Mouse (Mus musculus) forebrain, embryonic 10.5 days (tissue): ENCODE results near the gene Dctpp1. TPM values are rescaled to one million over a fixed set of nuclear protein-coding genes. Genes with fewer than 3 reads are reported as not detected.

Source experiments
- DNase-seq: peaks from one replicate; pipeline ENCODE4 v3.0.0-alpha.2; 2017; ENCODE audit warnings: low spot score; ENCODE audit errors: extremely low spot score
- H3K27ac ChIP-seq: fragments of 300-500 bp; sonication (generic); 2 replicates; pipeline ENCODE4 v1.5.1; 2016; ENCODE audit warnings: mild to moderate bottlenecking
- H3K27me3 ChIP-seq: fragments of 300-500 bp; sonication (generic); 2 replicates; pipeline ENCODE4 v1.6.1; 2016; ENCODE audit warnings: mild to moderate bottlenecking; ENCODE audit not compliant: poor library complexity, severe bottlenecking
- H3K36me3 ChIP-seq: fragments of 300-500 bp; sonication (generic); replicated peaks from 2 replicates; pipeline ENCODE4 v1.6.1; 2016; ENCODE audit warnings: mild to moderate bottlenecking, moderate library complexity
- H3K4me1 ChIP-seq: fragments of 300-500 bp; sonication (generic); 2 replicates; pipeline ENCODE4 v1.6.1; 2016
- H3K4me3 ChIP-seq: fragments of 300-500 bp; sonication (generic); 2 replicates; pipeline ENCODE4 v1.5.1; 2016; ENCODE audit warnings: mild to moderate bottlenecking, moderate library complexity
- H3K9me3 ChIP-seq: fragments of 300-500 bp; sonication (generic); 2 replicates; pipeline ENCODE4 v1.6.1; 2016; ENCODE audit warnings: mild to moderate bottlenecking, moderate library complexity
- WGBS: fragments of 180-500 bp; shearing (Covaris S2); methylation state at CpG from one replicate; pipeline ENCODE4 v1.1.7; 2016; 5-methylcytosine and 5-hydroxymethylcytosine counted together
- polyA plus RNA-seq: library from polyadenylated mRNA; unstranded; fragments of >200 nt; fragmentation: Nextera tagmentation; extraction: Ambion mirVana; gene quantifications from 2 replicates; pipeline ENCODE4 v1.2.1, GENCODE M21; 2016

The Dctpp1 gene
- polyA plus RNA-seq, 1 experiment from 2014 or later = 383 TPM

DNA sequence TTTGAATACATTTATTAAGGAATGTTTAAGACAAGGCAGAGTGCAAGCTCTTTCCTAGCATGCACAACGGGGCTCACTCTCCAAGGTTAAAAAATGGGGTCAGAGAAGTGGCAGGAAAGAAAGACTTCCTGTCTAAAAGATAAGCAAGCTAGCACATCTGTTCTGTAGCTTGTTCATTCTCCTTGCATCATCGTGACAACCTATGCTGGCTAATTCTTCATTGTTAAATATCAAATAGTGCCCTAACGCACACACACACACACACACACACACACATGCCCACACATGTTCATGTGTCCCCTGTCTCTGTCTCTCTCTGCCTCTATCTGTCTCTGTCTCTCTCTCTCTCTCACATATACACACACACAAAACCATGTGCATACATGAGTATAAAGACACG is 20.6 kb upstream of the Dctpp1 start:
- 81% methylated on average over 4 of the region's 4 CpGs for WGBS
- peaks cover under 1% of the 10 kb centered on the region; the same call in 1 of the 2 replicates for H3K9me3 ChIP-seq
- no peak for DNase-seq

DNA sequence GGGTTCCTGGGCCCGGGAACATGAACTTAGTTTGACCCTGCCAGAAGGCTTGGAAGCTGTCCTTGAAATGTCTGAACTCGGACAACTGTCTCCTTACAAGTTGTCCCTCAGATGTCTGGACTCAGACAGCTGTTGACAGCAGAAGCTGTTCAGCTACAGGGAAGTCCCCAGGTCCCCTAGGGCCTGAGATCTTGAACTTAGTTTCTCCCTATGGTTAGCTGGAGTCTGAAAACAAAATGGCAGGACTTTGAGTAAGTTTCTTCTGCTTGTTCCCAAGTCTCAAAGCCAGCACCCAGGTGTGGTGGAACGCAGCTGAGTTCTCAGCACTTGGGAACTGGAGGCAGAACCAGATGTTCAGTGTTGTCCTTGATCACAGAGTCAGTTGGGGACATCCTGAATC is 19.6 kb upstream of the Dctpp1 start:
- Histone ChIP-seq H3K27me3 (no peaks in the 10 kb centered on the region), H3K9me3 (no peaks in the 10 kb centered on the region), H3K27ac (no peak overlapping the region), H3K36me3 (no peaks in the 10 kb centered on the region), H3K4me1 (peaks cover 7% of the 10 kb centered on the region; the same call in 1 of the 2 replicates), H3K4me3 (no peak overlapping the region)
- WGBS = 83% methylated on average over 3 of the region's 3 CpGs
- no peak for DNase-seq

More for the DNA sequence above, 20.6 kb upstream of the Dctpp1 start:
- Histone ChIP-seq H3K27me3 (no peaks in the 10 kb centered on the region), H3K4me3 (no peak overlapping the region), H3K36me3 (no peaks in the 10 kb centered on the region), H3K4me1 (peaks cover 7% of the 10 kb centered on the region; the same call in 1 of the 2 replicates), H3K27ac (no peak overlapping the region)

DNA sequence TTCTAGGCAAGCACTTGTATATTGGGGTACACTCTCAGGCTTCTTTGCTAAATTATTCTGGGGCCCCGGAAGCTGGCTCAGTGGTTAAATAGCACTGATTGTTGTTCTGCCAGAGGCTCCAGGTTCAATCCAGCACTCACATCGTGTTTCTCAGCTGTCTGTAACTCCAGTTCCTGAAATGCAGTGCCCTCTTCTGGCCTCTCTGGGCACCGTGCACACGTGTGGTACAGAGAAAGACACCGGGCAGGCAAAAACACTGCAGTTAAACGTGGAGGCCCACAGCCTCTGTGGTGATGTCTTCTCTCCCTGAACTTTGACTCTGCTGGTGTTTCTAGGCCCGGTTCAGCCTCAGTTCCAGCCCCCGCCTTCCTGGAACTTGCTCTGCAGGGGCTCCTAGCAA is 17.8 kb upstream of the Dctpp1 start:
- H3K9me3 ChIP-seq = no peaks in the 10 kb centered on the region
- DNase-seq = peak; percentile 49

DNA sequence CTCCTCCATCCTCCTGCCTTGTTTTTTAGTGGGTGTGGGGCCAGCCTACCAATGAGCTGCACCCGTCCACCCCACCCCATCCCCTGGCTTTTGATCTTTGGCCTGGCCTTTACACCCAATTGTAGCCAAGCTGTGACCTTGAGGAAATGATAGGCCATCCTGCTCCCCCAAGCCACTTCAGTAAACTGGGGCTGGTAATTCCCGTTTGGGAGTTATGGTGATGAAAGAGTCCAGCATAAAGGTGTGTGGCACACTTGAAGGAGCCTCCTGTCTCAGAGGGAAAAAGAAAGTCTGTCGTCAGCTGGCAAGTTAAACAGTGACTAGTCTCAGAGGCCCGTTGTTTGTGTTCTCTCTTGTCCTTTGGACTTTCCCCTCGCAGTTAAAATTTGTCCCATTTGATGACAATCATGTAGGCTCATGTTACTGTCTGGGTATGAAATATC is 16.0 kb upstream of the Dctpp1 start:
- Histone ChIP-seq H3K27me3 (no peaks in the 10 kb centered on the region), H3K4me3 (no peak overlapping the region), H3K36me3 (peaks cover 15% of the 10 kb centered on the region), H3K9me3 (peaks cover 7% of the 10 kb centered on the region; the same call in 1 of the 2 replicates), H3K4me1 (peaks cover 27% of the 10 kb centered on the region), H3K27ac (no peak overlapping the region)
- 79% methylated on average over 5 of the region's 5 CpGs for WGBS
- no peak for DNase-seq

More for the DNA sequence above, 17.8 kb upstream of the Dctpp1 start:
- no peak overlapping the region for H3K4me3 ChIP-seq
- 28% methylated on average over 8 of the region's 8 CpGs for WGBS
- H3K27ac ChIP-seq = peak overlapping the region; percentile 58
- peaks cover 15% of the 10 kb centered on the region for H3K4me1 ChIP-seq
- no peaks in the 10 kb centered on the region for H3K36me3 ChIP-seq
- no peaks in the 10 kb centered on the region for H3K27me3 ChIP-seq

DNA sequence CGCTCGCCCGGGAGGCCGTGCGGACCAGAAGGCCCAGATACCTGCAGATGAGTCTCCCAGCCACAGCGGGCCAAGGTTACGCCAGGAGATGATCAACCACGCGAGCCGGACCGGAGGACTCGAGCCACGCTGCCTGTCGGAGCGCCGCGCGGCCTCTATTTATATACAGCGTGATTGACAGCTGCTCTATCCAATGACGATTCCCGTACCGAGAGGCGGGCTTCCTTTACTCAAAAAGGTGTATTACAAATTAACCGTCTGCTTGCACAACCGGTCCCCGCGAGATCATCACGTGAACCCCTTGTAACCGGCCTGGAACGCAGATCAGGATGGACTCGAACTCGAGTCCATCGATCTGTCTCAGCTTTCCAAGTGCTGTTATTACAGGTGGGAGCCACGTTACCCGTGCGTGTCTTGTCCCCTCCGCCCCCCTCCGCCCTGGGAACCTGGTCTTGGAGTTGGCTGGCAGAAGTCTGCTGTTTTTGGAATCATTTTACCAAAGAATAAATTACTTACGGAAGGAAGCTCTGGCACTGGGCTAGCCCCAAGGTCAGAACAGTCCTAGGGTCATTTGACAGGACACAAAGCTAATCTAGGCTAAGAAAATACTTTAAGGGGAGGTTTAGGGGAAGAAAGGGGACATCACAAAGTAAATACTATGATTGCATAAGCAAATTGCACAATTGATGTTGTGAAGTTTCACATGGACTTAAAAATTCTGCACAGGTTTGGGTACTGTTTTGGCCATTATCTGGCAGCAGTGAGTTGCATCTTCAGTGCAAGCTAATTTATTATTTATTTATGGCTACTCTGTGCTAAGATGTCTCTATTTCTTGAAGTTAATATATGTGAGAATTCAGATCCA is 13.6 kb upstream of the Dctpp1 start, which contains the start of gene Sephs2:
Sephs2 (minus strand) TSS at position 131 of the 865 bp plus-strand sequence.
- peak within 1 kb of the TSS; percentile 94 for H3K4me3 ChIP-seq
- peaks cover 27% of the 10 kb centered on the region for H3K4me1 ChIP-seq
- peaks cover 7% of the 10 kb centered on the region; the same call in 1 of the 2 replicates for H3K9me3 ChIP-seq
- no peaks in the 10 kb centered on the region for H3K27me3 ChIP-seq
- H3K36me3 ChIP-seq = peaks cover 39% of the 10 kb centered on the region
- 4% methylated on average over 39 of the region's 39 CpGs for WGBS
- DNase-seq = peak; percentile 92
- H3K27ac ChIP-seq = peak within 1 kb of the TSS; percentile 96

DNA sequence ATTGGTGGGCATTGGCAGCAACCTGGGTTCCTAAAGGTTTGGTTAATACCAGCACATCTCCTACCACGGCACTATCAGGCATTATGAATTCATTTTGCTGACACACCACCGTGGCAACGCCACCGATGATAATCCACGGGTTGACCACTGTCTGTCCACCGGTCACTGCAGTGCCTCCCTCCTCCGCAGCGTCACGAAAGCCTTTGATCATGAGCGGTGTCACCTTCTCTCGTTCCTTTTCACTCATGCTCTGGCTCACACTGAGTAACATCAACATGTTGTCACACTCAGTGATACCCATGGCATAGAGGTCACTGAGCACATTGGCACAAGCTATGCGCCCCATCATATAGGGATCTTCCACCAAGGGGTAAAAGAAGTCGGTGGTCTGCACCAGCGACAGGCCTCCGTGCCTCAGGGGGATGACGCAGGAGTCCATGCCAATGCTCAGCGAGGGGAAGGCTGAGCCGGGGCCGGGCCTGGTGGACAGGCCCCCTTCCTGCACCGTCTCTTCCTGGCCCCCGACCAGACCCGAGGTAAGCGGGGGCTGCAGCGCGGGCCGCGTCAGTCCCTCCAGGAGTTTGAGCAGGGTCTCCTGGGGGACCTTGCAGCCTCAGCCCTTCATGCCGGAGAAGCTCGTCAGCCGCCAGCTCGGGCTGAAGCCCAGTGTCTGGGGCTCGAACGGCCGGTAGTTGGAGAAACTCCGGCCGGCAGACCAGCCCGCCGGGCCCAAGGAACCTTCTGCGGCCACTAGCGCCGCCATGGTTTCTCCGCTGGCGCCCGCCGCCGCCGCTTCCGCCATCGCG is 12.8 kb upstream of the Dctpp1 start:
- Histone ChIP-seq H3K27ac (peak overlapping the region; percentile 96), H3K4me1 (peaks cover 22% of the 10 kb centered on the region), H3K9me3 (peaks cover 10% of the 10 kb centered on the region; the same call in 1 of the 2 replicates), H3K4me3 (peak overlapping the region; percentile 94), H3K36me3 (peaks cover 46% of the 10 kb centered on the region), H3K27me3 (no peaks in the 10 kb centered on the region)
- DNase-seq = no peak
- WGBS = 19% methylated on average over 50 of the region's 50 CpGs

DNA sequence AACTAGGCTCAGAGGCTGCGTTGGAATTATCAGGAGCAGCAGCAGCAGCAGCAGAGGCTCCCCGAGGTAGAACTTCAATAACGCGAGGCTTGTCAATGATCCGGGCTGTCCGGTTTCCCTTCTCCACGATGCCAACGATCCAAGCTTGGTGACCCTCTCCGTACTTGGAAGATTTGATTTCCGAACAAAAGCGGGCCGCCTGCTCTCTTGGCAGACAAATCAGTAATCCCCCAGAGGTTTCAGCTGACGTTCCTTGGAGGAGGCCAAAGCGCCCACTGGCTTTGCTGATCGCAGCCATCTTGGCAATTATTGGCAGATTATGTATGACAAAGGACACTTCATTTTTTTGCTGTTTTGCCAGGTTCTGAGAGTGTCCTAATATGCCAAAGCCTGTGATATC is 12.1 kb upstream of the Dctpp1 start:
- DNase-seq = no peak
- WGBS = 95% methylated on average over 15 of the region's 15 CpGs
- H3K27ac ChIP-seq = no peak overlapping the region
- H3K27me3 ChIP-seq = no peaks in the 10 kb centered on the region
- peaks cover 12% of the 10 kb centered on the region; the same call in 1 of the 2 replicates for H3K9me3 ChIP-seq
- peak overlapping the region; percentile 94 for H3K4me3 ChIP-seq
- H3K4me1 ChIP-seq = peaks cover 20% of the 10 kb centered on the region
- H3K36me3 ChIP-seq = peaks cover 47% of the 10 kb centered on the region

DNA sequence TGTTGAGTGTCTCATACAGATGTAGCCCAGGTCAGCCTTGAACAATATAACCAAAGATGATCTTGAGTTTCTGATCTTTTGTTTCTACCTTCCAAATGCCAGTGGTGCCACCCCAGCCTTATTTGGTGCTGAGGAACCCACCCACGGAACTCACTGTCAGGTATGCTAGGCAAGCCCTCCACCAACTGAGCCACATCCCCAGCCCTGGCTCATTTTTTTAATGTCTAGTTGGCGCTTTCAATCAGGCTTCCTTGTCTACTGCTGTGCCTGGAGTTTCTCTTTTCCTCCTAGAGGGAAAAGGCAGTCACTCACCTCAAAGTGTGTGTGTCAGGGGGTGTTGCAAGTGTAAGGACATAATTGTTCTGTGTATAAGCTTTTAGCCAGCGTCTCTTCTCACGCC is 10.6 kb upstream of the Dctpp1 start:
- no peak for DNase-seq
- Histone ChIP-seq H3K9me3 (peaks cover 12% of the 10 kb centered on the region; the same call in 1 of the 2 replicates), H3K4me3 (no peak overlapping the region), H3K36me3 (peaks cover 47% of the 10 kb centered on the region), H3K27ac (no peak overlapping the region), H3K4me1 (peaks cover 20% of the 10 kb centered on the region), H3K27me3 (no peaks in the 10 kb centered on the region)
- 95% methylated on average over 4 of the region's 4 CpGs for WGBS

DNA sequence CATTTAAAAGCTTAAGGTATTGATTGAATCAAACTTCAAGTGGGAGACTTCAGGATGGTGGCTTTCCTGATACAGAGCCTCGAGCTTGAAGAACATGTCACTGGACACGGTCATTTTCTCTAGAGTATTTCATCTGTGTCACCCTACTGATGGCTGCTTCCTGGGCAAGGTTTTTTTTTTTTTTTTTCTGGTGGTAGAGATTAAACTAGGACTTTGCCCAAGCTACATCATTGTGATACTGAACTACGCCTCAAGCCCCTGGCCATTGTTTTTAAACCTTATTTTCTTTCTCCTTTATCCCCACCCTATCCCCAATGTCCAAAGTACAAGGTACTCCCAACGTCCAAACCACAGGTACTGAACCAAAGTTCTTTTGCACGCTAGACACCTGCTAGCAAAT is 10.2 kb upstream of the Dctpp1 start:
- Histone ChIP-seq H3K27ac (no peak overlapping the region), H3K9me3 (peaks cover 12% of the 10 kb centered on the region; the same call in 1 of the 2 replicates), H3K4me3 (no peak overlapping the region), H3K36me3 (peaks cover 47% of the 10 kb centered on the region), H3K4me1 (peaks cover 20% of the 10 kb centered on the region), H3K27me3 (no peaks in the 10 kb centered on the region)
- 92% methylated on average over 5 of the region's 5 CpGs for WGBS
- DNase-seq = no peak

DNA sequence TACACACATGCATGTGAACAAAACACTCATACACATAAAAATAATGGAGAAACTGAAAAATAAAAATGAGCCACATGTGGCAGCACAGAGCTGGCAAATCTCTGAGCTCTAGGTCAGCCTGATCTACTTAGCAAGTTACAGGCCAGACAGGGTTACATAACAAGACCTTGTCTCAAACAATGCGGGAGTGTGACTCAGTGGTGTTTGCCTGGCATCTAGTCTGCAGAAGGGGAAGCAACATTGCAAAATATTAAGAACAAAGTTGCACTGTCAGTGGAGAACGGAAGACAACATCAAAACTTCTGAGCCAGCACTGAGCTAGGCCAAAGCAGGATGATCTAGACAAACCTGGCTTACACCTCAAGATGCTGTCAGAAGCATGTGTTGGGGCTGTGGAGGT is 9.7 kb upstream of the Dctpp1 start:
- 92% methylated on average over 2 of the region's 2 CpGs for WGBS
- Histone ChIP-seq H3K27ac (no peak overlapping the region), H3K36me3 (peaks cover 47% of the 10 kb centered on the region), H3K9me3 (peaks cover 12% of the 10 kb centered on the region; the same call in 1 of the 2 replicates), H3K4me1 (peaks cover 20% of the 10 kb centered on the region), H3K4me3 (no peak overlapping the region), H3K27me3 (no peaks in the 10 kb centered on the region)
- no peak for DNase-seq

DNA sequence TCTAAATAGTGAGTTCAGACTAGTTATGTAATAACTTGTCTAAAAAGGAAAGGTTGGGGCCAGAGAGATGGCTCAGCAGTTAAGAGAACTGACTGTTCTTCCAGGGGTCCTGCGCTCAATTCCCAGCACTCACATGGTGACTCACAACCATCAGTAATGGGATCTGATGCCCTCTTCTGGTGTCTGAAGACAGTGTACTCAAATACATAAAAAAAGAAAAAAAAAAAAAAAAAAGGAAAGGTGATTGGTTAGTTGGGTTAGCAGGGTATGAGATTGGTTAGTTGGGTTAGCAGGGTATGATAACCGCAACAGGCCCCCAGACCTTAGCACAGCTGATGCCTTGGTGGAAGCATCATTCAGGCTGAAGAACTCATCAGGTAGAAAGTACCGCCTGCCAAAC is 3.0 kb upstream of the Dctpp1 start:
- 0 out of 2 replicates have a peak, but pooled peaks cover 3% of the 10 kb centered on the region for H3K9me3 ChIP-seq
- no peak overlapping the region for H3K4me3 ChIP-seq
- DNase-seq = no peak
- peaks cover 11% of the 10 kb centered on the region for H3K36me3 ChIP-seq
- peaks cover 24% of the 10 kb centered on the region for H3K4me1 ChIP-seq
- no peaks in the 10 kb centered on the region for H3K27me3 ChIP-seq
- no peak overlapping the region for H3K27ac ChIP-seq
- WGBS = 91% methylated on average over 3 of the region's 3 CpGs

DNA sequence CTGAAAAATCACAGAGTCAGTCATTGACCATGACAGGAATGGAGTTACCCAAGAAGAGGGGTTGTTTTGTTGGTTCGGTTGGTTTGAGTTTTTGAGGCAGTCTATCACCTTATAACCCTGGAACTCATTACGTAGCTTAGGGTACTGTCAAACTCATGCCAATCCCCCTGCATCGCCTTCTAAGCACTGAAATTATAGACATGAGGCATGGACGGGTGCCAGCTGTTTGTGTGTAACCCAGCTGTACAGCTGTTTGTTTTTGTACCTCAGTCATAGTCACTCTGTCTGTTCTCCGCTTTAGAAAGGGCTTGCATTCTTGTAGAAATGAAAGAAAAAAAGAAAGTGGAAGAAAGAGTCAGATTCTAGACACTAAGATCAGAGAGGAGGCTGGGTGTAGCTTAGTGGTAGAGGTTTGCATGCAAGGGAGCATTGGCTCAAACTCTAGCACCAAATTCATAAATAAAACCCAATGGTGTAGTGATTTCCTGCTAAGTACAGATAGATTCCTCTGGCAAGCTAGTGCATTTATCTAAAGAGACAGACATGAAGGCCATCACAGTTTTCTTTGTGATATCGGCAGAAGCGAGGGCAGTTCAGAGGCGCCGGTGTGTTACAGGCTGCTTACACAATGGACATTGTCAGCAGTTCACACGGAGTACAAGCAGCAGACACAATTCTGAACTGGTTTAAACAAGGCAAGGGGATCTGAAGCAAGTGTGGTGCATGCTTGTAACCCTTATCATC is 1.9 kb upstream of the Dctpp1 start:
- 86% methylated on average over 10 of the region's 10 CpGs for WGBS
- H3K36me3 ChIP-seq = peaks cover 19% of the 10 kb centered on the region
- H3K4me1 ChIP-seq = peaks cover 24% of the 10 kb centered on the region
- H3K9me3 ChIP-seq = no peaks in the 10 kb centered on the region
- H3K4me3 ChIP-seq = no peak overlapping the region
- no peak overlapping the region for H3K27ac ChIP-seq
- no peaks in the 10 kb centered on the region for H3K27me3 ChIP-seq
- no peak for DNase-seq
